Mouse (Mus musculus): Measurements from ENCODE around the gene Ifitm5. TPM values are rescaled to one million over a fixed set of nuclear protein-coding genes. Genes with fewer than 3 reads are reported as not detected.

The Ifitm5 gene
- polyA plus RNA-seq, 1 experiment from 2014 or later = 4.2 TPM

DNA sequence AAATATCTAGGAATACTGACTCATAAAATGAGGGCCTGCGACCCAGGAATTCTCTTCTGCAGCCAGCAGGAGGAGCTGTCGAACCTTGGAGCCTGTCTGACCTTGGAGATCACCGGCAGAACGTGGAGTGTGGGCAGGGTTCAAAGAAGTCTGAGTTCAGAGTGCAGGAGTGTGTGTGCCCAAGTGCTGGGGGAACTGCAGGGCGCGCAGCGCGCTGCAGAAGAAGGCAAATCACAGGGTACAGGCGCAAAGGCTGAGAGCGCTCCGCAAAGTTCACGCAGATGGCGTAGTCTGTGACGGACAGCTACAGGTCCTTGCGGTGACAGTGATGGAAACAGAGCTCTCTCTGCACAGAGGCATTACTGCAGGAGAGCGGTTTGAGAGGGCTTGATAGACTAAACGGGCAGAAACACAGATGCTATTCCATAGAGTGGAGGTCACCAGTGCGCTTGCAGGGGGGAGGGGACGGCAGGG is 41.4 kb downstream of the Ifitm5 start:
- no peaks in the 10 kb centered on the region for H3K9me3 ChIP-seq (ENCODE audit: low read length)
- no peak overlapping the region for H3K27ac ChIP-seq (ENCODE audit: low read length)
- 0 out of 2 replicates have a peak, but pooled peaks cover 3% of the 10 kb centered on the region for H3K4me1 ChIP-seq (ENCODE audit: insufficient read depth, low read length)
- WGBS = under 1% methylated on average over 19 of the region's 19 CpGs
- ATAC-seq (ENCODE audit: low FRiP score, low TSS enrichment) = peak; percentile 86
- peak overlapping the region; percentile 40 for H3K4me3 ChIP-seq (ENCODE audit: low read length)
- no peaks in the 10 kb centered on the region for H3K27me3 ChIP-seq (ENCODE audit: insufficient read depth, low read length)
- H3K9ac ChIP-seq (replicated peaks; ENCODE audit: low read length) = 0 out of 2 replicates have a peak overlapping the region, but pooled peaks have one; percentile 9
- no peaks in the 10 kb centered on the region for H3K36me3 ChIP-seq (ENCODE audit: insufficient read depth, low read length)
- peak overlapping the region; percentile 54 for H3K4me2 ChIP-seq (replicated peaks; ENCODE audit: low read depth, low read length)

DNA sequence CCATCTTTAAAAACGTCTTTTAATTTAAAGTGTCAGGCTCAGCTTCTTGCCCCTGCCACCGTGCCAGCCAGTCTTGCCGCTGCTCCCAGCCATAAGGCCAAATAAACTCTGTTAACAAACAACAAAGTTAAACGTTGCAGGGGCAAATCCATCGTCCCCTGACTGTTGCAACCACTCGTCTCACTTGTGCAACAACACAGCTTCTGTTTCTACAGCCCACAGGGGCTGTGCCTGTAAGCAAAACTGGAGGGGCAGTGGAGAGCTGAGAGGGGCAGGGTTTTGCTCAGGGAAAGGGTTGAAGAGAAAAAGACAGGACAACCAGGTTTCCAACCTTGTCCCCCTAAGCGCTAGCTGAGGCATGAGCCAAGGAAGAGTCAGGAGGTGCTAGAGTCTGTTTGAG is 41.9 kb downstream of the Ifitm5 start:
- Histone ChIP-seq H3K27me3 (ENCODE audit: insufficient read depth, low read length) (no peaks in the 10 kb centered on the region), H3K36me3 (ENCODE audit: insufficient read depth, low read length) (no peaks in the 10 kb centered on the region), H3K4me2 (replicated peaks; ENCODE audit: low read depth, low read length) (no peak overlapping the region), H3K4me3 (ENCODE audit: low read length) (no peak overlapping the region), H3K27ac (ENCODE audit: low read length) (no peak overlapping the region), H3K9ac (replicated peaks; ENCODE audit: low read length) (no peak overlapping the region), H3K9me3 (ENCODE audit: low read length) (no peaks in the 10 kb centered on the region), H3K4me1 (ENCODE audit: insufficient read depth, low read length) (0 out of 2 replicates have a peak, but pooled peaks cover 3% of the 10 kb centered on the region)
- WGBS = 43% methylated on average over 7 of the region's 7 CpGs
- ATAC-seq (ENCODE audit: low FRiP score, low TSS enrichment) = no peak

DNA sequence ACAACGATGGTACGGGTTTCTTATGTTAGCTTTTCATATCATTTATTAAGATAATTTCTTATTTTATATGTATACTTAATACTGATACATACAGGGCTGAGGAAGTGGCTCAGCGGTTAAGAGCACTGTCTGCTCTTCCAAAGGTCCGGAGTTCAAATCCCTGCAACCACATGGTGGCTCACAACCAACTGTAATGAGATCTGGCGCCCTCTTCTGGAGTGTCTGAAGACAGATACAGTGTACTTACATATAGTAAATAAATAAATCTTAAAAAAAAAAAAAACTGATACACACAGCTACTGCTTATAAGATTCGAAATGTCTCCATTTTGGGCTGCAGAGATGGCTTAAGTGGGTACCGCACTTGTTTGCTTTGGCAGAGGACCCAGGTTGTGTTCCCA is 42.4 kb downstream of the Ifitm5 start:
- no peak overlapping the region for H3K4me3 ChIP-seq (ENCODE audit: low read length)
- H3K9me3 ChIP-seq (ENCODE audit: low read length) = no peaks in the 10 kb centered on the region
- H3K27me3 ChIP-seq (ENCODE audit: insufficient read depth, low read length) = no peaks in the 10 kb centered on the region
- ATAC-seq (ENCODE audit: low FRiP score, low TSS enrichment) = no peak
- 84% methylated on average over 7 of the region's 7 CpGs for WGBS
- peaks cover 7% of the 10 kb centered on the region; the same call in 1 of the 2 replicates for H3K4me1 ChIP-seq (ENCODE audit: insufficient read depth, low read length)
- no peak overlapping the region for H3K4me2 ChIP-seq (replicated peaks; ENCODE audit: low read depth, low read length)
- no peaks in the 10 kb centered on the region for H3K36me3 ChIP-seq (ENCODE audit: insufficient read depth, low read length)
- no peak overlapping the region for H3K9ac ChIP-seq (replicated peaks; ENCODE audit: low read length)
- no peak overlapping the region for H3K27ac ChIP-seq (ENCODE audit: low read length)

DNA sequence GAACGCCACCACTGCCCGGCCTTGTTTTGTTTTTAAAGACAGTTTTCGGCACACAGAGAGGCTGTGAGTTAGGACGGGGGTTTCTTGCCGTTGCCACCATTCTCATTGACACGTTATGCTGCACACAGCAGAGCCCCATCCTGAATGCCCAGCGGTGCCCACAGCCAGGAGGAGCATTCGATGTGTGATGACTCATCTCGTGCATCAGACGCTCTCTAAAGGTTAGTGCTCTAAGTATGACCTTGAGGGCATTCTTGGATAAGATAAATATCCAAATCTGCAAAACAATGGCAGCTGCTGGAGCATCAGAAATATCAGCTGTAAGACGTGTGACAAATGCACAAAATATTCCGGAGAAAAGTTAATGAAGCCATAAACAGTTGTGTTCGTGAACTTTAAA is 43.0 kb downstream of the Ifitm5 start:
- Histone ChIP-seq H3K4me1 (ENCODE audit: insufficient read depth, low read length) (peaks cover 7% of the 10 kb centered on the region; the same call in 1 of the 2 replicates), H3K27ac (ENCODE audit: low read length) (no peak overlapping the region), H3K36me3 (ENCODE audit: insufficient read depth, low read length) (no peaks in the 10 kb centered on the region), H3K27me3 (ENCODE audit: insufficient read depth, low read length) (no peaks in the 10 kb centered on the region), H3K9ac (replicated peaks; ENCODE audit: low read length) (no peak overlapping the region), H3K9me3 (ENCODE audit: low read length) (no peaks in the 10 kb centered on the region), H3K4me2 (replicated peaks; ENCODE audit: low read depth, low read length) (no peak overlapping the region), H3K4me3 (ENCODE audit: low read length) (no peak overlapping the region)
- ATAC-seq (ENCODE audit: low FRiP score, low TSS enrichment) = no peak
- 77% methylated on average over 13 of the region's 13 CpGs for WGBS

DNA sequence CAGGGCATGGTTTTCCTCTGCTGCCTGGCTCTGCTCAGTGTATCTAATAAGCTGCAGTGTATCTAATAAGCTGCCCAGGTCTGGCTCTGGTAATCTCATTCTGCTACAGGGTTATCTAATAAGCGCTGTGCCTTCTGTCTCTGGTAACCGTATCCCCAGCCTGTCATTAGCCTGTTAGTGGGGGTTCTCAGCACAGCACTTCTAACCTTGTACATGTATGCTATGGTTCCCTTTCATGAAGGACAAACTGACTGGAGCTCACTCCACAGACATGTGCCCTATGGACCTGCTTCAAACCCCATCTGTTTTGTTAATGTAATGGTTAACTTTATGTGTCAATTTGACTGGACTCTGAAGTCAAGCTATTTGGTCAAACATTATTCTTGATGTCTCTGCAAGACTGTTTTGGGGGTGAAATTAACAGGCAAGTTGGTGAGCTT is 44.4 kb downstream of the Ifitm5 start:
- H3K4me2 ChIP-seq (replicated peaks; ENCODE audit: low read depth, low read length) = no peak overlapping the region
- peaks cover 7% of the 10 kb centered on the region; the same call in 1 of the 2 replicates for H3K4me1 ChIP-seq (ENCODE audit: insufficient read depth, low read length)
- H3K36me3 ChIP-seq (ENCODE audit: insufficient read depth, low read length) = no peaks in the 10 kb centered on the region
- H3K9ac ChIP-seq (replicated peaks; ENCODE audit: low read length) = no peak overlapping the region
- H3K27ac ChIP-seq (ENCODE audit: low read length) = peak overlapping the region; percentile 55; the same call in 1 of the 2 replicates
- ATAC-seq (ENCODE audit: low FRiP score, low TSS enrichment) = no peak
- no peak overlapping the region for H3K4me3 ChIP-seq (ENCODE audit: low read length)
- H3K9me3 ChIP-seq (ENCODE audit: low read length) = no peaks in the 10 kb centered on the region
- no peaks in the 10 kb centered on the region for H3K27me3 ChIP-seq (ENCODE audit: insufficient read depth, low read length)
- WGBS = 75% methylated on average over 2 of the region's 2 CpGs

DNA sequence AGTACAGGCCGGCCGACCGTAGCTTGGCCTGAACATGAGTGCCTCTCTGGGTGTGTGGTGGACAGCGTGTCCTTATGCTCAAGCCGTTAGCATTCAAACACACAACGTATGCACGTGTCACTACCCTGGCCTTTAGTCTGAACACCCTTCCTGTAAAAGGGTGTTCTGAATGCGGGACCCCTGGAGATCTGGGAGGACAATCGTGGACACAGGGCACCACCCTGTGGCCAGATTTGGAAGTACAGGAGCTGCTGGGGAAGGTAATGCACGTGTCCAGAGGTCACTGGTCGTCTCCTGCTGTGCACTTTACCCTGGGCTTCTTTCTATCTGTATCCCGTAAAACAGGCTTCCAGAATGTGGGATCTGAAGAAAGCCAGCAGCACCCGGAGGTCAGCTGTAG is 46.9 kb downstream of the Ifitm5 start:
- no peak overlapping the region for H3K27ac ChIP-seq (ENCODE audit: low read length)
- H3K4me2 ChIP-seq (replicated peaks; ENCODE audit: low read depth, low read length) = no peak overlapping the region
- no peak overlapping the region for H3K4me3 ChIP-seq (ENCODE audit: low read length)
- peaks cover 4% of the 10 kb centered on the region; the same call in 1 of the 2 replicates for H3K4me1 ChIP-seq (ENCODE audit: insufficient read depth, low read length)
- peak; percentile 50; the same call in 1 of the 2 replicates for ATAC-seq (ENCODE audit: low FRiP score, low TSS enrichment)
- no peaks in the 10 kb centered on the region for H3K9me3 ChIP-seq (ENCODE audit: low read length)
- 0 out of 2 replicates have a peak overlapping the region, but pooled peaks have one; percentile 31 for H3K9ac ChIP-seq (replicated peaks; ENCODE audit: low read length)
- H3K27me3 ChIP-seq (ENCODE audit: insufficient read depth, low read length) = no peaks in the 10 kb centered on the region
- H3K36me3 ChIP-seq (ENCODE audit: insufficient read depth, low read length) = peaks cover 9% of the 10 kb centered on the region
- 23% methylated on average over 13 of the region's 13 CpGs for WGBS

DNA sequence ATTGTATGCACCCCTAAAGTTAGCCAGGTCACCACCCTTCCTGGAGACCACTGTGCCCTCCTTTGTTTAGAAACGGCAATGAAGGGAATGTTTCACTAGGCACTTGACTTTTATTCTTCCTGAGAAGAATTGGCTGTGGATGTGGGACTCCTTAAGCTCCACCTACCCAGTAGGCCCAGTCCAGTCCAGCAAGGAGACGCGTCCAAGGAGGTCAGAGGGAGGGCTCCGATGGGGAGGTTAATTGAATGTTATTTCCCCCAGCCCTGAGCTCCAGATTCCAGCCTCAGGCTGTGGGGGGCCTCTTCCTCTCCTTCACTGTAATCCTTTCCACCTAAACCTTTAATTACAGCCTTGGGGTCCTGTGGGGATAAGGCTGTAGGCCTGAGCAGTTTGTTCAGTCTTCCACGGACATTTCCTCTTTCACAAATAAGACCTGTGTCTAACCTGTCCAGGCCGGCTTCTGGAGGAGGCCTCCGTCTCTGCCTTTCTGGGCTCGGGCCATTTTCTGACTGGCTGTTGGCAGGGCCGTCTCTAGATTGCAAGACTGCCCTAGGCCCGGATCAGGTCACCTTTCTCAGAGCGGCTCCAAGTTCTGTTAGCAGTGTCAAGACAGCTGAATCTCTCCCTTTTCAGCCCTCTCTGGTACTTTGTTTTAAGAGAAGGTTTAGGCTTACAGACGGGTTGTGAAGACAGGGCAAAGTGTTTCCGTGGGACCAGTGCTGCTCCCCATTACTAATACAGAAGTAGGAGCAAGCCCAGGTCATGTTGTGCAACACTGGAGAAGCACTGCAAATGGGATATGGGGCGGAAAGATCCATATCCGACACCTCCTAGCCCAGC is 47.8 kb downstream of the Ifitm5 start:
- no peak overlapping the region for H3K4me2 ChIP-seq (replicated peaks; ENCODE audit: low read depth, low read length)
- peak overlapping the region; percentile 20; the same call in 1 of the 2 replicates for H3K27ac ChIP-seq (ENCODE audit: low read length)
- 0 out of 2 replicates have a peak overlapping the region, but pooled peaks have one; percentile 23 for H3K9ac ChIP-seq (replicated peaks; ENCODE audit: low read length)
- H3K4me3 ChIP-seq (ENCODE audit: low read length) = no peak overlapping the region
- WGBS = 63% methylated on average over 15 of the region's 15 CpGs
- no peaks in the 10 kb centered on the region for H3K27me3 ChIP-seq (ENCODE audit: insufficient read depth, low read length)
- H3K9me3 ChIP-seq (ENCODE audit: low read length) = no peaks in the 10 kb centered on the region
- ATAC-seq (ENCODE audit: low FRiP score, low TSS enrichment) = no peak
- peaks cover 4% of the 10 kb centered on the region; the same call in 1 of the 2 replicates for H3K4me1 ChIP-seq (ENCODE audit: insufficient read depth, low read length)
- H3K36me3 ChIP-seq (ENCODE audit: insufficient read depth, low read length) = peaks cover 19% of the 10 kb centered on the region

DNA sequence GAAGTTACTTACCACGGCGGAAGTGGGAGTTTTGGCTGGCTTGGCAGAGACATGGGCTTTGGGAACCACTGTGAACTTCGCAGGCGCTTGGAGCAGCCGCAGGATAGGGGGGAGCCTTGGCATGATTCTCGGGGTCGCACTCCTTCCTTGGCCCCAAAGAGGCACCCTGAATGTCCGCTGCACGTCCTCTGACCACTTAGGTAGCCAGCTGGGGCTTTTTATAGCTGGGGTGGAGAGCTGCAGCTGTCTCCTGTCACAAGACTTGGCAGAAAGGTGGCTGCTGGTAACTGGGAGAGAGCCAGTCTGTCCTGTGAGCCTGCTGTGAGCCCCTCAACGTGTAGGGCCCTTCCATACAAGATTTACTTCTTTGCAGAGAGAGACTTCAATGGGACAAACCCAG is 49.9 kb downstream of the Ifitm5 start, which contains the start of gene Cox8b:
Cox8b (minus strand) TSS at position 227 of the 400 bp plus-strand sequence.
- ATAC-seq (ENCODE audit: low FRiP score, low TSS enrichment) = no peak
- no peaks in the 10 kb centered on the region for H3K9me3 ChIP-seq (ENCODE audit: low read length)
- peaks cover 31% of the 10 kb centered on the region for H3K36me3 ChIP-seq (ENCODE audit: insufficient read depth, low read length)
- H3K4me1 ChIP-seq (ENCODE audit: insufficient read depth, low read length) = peaks cover 4% of the 10 kb centered on the region; the same call in 1 of the 2 replicates
- H3K27ac ChIP-seq (ENCODE audit: low read length) = no peak within 1 kb of the TSS
- H3K27me3 ChIP-seq (ENCODE audit: insufficient read depth, low read length) = no peaks in the 10 kb centered on the region
- no peak within 1 kb of the TSS; the same call in 1 of the 2 replicates for H3K9ac ChIP-seq (replicated peaks; ENCODE audit: low read length)
- 51% methylated on average over 10 of the region's 10 CpGs for WGBS
- no peak within 1 kb of the TSS for H3K4me3 ChIP-seq (ENCODE audit: low read length)
- no peak within 1 kb of the TSS for H3K4me2 ChIP-seq (replicated peaks; ENCODE audit: low read depth, low read length)

DNA sequence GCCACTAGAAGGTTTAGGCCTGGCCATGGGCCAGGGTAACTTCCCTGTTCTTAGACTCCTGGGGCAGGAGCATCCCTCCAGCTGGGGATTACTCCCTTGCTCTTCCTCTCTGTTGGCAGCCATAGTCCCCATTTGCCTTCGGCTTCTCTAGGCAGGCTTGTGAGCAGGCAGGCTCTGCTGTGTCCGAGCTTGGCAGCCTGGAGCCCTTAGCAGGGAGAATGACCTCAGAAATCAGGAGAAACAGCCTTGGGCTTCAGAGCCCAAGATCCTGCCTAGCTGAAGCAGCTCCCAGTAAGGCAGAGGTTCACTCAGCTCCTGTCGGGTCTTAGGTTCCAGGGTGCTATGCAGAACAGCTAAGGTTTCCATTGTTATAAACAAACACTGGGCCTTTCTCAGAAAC is 51.0 kb downstream of the Ifitm5 start:
- Histone ChIP-seq H3K27me3 (ENCODE audit: insufficient read depth, low read length) (no peaks in the 10 kb centered on the region), H3K27ac (ENCODE audit: low read length) (no peak overlapping the region), H3K4me3 (ENCODE audit: low read length) (no peak overlapping the region), H3K4me2 (replicated peaks; ENCODE audit: low read depth, low read length) (no peak overlapping the region), H3K36me3 (ENCODE audit: insufficient read depth, low read length) (peaks cover 41% of the 10 kb centered on the region), H3K9ac (replicated peaks; ENCODE audit: low read length) (no peak overlapping the region; the same call in 1 of the 2 replicates), H3K4me1 (ENCODE audit: insufficient read depth, low read length) (peaks cover 4% of the 10 kb centered on the region; the same call in 1 of the 2 replicates), H3K9me3 (ENCODE audit: low read length) (no peaks in the 10 kb centered on the region)
- no peak for ATAC-seq (ENCODE audit: low FRiP score, low TSS enrichment)
- 80% methylated on average over 3 of the region's 3 CpGs for WGBS
